Mouse (Mus musculus): Measurements from ENCODE around the gene Htra1.

GRCm38 (mm10) chr7:130949331-130949751 lies 13.4 kb downstream of the Htra1 start:
- TF ChIP-seq CHD2 (IDR thresholded peaks at IDR 0.05; ENCODE audit: low read length) (no peak), MAX (IDR thresholded peaks at IDR 0.05; ENCODE audit: low read length) (no peak), E2F4 (IDR thresholded peaks at IDR 0.05; ENCODE audit: borderline replicate concordance, low read depth, low read length) (no peak), USF1 (IDR thresholded peaks at IDR 0.05; ENCODE audit: low read depth, low read length) (no peak), JUND (IDR thresholded peaks at IDR 0.05; ENCODE audit: low read depth, low read length) (no peak), EP300 (IDR thresholded peaks at IDR 0.05; ENCODE audit: low read depth in 1 of 2, low read length in 2 of 2) (no peak), CTCF (IDR thresholded peaks at IDR 0.05 in 2 of 3, conservative IDR thresholded peaks at IDR 0.05 in 1 of 3; ENCODE audit: control insufficient read depth in 1 of 3, insufficient read depth in 1 of 3, low read depth in 2 of 3, low read length in 3 of 3, poor library complexity in 1 of 3, severe bottlenecking in 1 of 3) (no peak), MAFK (IDR thresholded peaks at IDR 0.05; ENCODE audit: borderline replicate concordance, low read depth, low read length) (no peak), ZMIZ1 (IDR thresholded peaks at IDR 0.05; ENCODE audit: low read depth, low read length) (no peak), NRF1 (IDR thresholded peaks at IDR 0.05; ENCODE audit: insufficient read depth, low read depth, low read length, poor library complexity, severe bottlenecking) (no peak), GATA1 (IDR thresholded peaks at IDR 0.05; ENCODE audit: low read depth, low read length) (no peak), MAZ (IDR thresholded peaks at IDR 0.05; ENCODE audit: low read depth, low read length) (no peak), POLR2AphosphoS5 (IDR thresholded peaks at IDR 0.05; ENCODE audit: borderline replicate concordance, low read depth, low read length) (no peak)
